Mouse (Mus musculus): ENCODE measurements at regions not wholly inside any gene's neighbourhood (a gene's known extent, or its start where the extent isn't known, plus 50 kb on each side); places are given as distances from the start of the nearest gene placed in this dataset.

DNA sequence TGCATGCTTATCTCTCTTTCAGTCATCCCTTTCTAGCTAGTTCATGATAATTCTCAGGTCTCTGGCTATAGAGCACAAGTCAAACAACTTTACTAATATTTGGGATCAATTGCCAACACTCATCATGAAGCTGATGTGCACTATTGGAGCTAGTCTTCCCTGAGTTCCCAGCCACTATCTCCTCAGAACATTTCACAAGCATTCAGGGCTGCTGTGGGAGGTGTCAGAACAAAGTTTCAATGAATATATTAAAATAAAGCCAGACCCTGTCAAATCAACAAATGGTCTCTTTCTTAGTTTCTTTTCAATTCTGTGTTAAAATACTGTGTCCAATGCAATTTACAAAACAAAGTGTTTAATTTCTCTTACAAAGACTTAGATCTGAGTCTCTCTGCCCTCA, 364.8 kb downstream of the Rfpl4b start:
- TF ChIP-seq CTCF (IDR thresholded peaks at IDR 0.05; ENCODE audit: low read depth) (no peak), EP300 (IDR thresholded peaks at IDR 0.05; ENCODE audit: low read depth) (no peak)
